Mouse (Mus musculus) liver, postnatal 0 days (tissue): ENCODE measurements around the gene Tulp3.

Source experiments
- CTCF ChIP-seq: sonication (generic); IDR thresholded peaks from 2 replicates; pipeline ENCODE4 v1.5.1; 2016; ENCODE audit warnings: antibody characterized with exemption, low read depth
- EP300 ChIP-seq: IDR thresholded peaks from 2 replicates; pipeline ENCODE4 v1.6.1; 2016; ENCODE audit warnings: antibody characterized with exemption, low read depth, mild to moderate bottlenecking

- no peak for TF ChIP-seq CTCF
- TF ChIP-seq EP300: no peak
Observed at GRCm38 (mm10) chr6:128389185-128389584, 33.5 kb upstream of the Tulp3 start.
